ENCODE assay signal across 8 mouse cellular contexts in the genomic region with DNA sequence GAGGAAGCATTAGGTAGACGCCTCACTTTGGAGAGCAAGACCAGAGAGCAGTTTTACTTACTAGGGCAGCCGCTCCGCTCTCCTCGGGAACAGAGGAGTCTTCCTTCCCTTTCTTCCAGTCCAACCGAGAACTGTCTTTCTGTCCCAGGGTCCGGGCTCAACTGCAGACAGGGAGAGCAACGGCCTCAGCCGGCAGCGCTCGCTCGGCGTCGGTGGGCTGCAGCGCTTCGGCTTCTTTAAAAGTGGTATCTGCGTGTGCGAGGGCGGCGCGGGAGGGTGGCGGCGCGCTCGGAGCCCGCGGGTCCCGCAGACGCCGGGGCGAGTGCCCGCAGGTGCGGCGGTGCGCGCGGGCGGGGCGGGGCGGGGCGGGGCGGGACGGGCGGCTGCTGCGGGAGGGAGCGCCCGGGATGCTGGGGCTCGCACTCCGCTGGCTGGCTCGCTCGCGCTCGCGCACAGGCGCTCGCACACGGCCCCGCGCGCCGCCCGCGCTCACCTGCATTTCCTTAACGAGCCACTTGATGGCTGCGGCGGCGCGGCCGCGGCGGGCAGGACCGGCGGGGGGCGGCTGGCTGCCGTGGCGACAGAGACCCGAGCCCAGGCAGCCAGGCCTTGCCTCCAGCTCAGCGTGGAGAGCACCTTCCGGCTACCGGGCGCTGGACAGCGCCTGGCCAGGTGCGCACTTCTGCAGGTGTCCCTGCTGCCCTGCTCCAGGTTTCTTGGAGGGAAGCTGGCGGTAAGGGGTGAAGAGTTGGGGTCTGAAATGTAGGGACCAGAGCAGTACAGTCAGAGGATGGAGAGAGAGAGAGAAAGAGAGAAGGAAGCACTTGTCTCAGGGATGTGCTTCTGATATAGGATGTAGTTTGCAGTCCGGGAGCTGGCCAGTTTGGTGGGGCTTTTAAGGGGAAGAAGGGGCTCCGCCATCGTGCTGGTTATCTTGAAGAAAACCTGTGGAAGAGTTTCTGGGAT. TPM values are rescaled to one million over a fixed set of nuclear protein-coding genes. Genes with fewer than 3 reads are reported as not detected.
DNase-seq lines count a peak whose midpoint lies in the region; ATAC-seq and TF ChIP-seq lines count a peak whose summit lies in the region.

A gene (minus strand): TSS at position 433 of the 966 bp plus-strand sequence.

- no peak within 1 kb of the TSS for H3K27ac ChIP-seq in kidney, postnatal 0 days
- no peak within 1 kb of the TSS for H3K27ac ChIP-seq in liver, embryonic 11.5 days (ENCODE audit: low read depth, low read length)

- 2% methylated on average over 85 of the region's 86 CpGs for whole genome bisulfite sequencing in lung, adult 2 months
- 2% methylated on average over 67 of the region's 86 CpGs for WGBS in kidney, postnatal 0 days
- WGBS in liver, embryonic 11.5 days = 3% methylated on average over 63 of the region's 86 CpGs

- no peaks in the 10 kb centered on the region for H3K9me3 ChIP-seq in kidney, postnatal 0 days (replicated peaks; ENCODE audit: low read length)
- H3K9me3 ChIP-seq in liver, embryonic 11.5 days (ENCODE audit: control insufficient read depth, low read length) = no peaks in the 10 kb centered on the region

- H3K27me3 ChIP-seq in kidney, postnatal 0 days (ENCODE audit: insufficient read depth, low read length) = peaks cover 15% of the 10 kb centered on the region; the same call in 1 of the 2 replicates
- H3K27me3 ChIP-seq in liver, embryonic 11.5 days (replicated peaks; ENCODE audit: control insufficient read depth, insufficient read depth, low read length) = peaks cover 27% of the 10 kb centered on the region

- no peak for TF ChIP-seq CTCF in lung, adult 2 months (IDR thresholded peaks at IDR 0.05; ENCODE audit: insufficient read depth, low read length)
- TF ChIP-seq CTCF in kidney, postnatal 0 days (IDR thresholded peaks at IDR 0.05; ENCODE audit: low read depth) = peak; percentile 6; the same call in 1 of the 2 replicates

- H3K4me1 ChIP-seq in lung, adult 2 months (ENCODE audit: control insufficient read depth, insufficient read depth, low read length) = no peaks in the 10 kb centered on the region
- no peaks in the 10 kb centered on the region for H3K4me1 ChIP-seq in kidney, postnatal 0 days (replicated peaks; ENCODE audit: insufficient read depth, low read length)
- no peaks in the 10 kb centered on the region for H3K4me1 ChIP-seq in liver, embryonic 11.5 days (replicated peaks; ENCODE audit: control insufficient read depth, insufficient read depth, low read length)

- no peak for DNase-seq in lung, adult 2 months
- no peak for DNase-seq in lung, postnatal 10 days
- peak; percentile 13 for DNase-seq in cerebellum, adult 8-10 months
- DNase-seq in forelimb bud, embryonic 11.5 days (ENCODE audit: low read depth, low spot score) = peak; percentile 54
- DNase-seq in kidney, postnatal 0 days (ENCODE audit: low spot score) = peak; percentile 24
- DNase-seq in liver, embryonic 11.5 days (ENCODE audit: low spot score) = peak; percentile 35
- peak; percentile 81 to 82 for DNase-seq in right cerebral cortex, postnatal 10 days (ENCODE audit: low spot score in 2 of 2)
- no peak for DNase-seq in thymus, postnatal 14 days

- no peak for TF ChIP-seq POLR2A in lung, adult 2 months (IDR thresholded peaks at IDR 0.05; ENCODE audit: borderline replicate concordance, extremely low read depth, low read depth, low read length)

- H3K4me3 ChIP-seq in lung, adult 2 months (replicated peaks; ENCODE audit: extremely low read depth, low read depth, low read length) = no peak within 1 kb of the TSS
- H3K4me3 ChIP-seq in kidney, postnatal 0 days (replicated peaks; ENCODE audit: low read depth, low read length) = peak within 1 kb of the TSS; percentile 41
- peak within 1 kb of the TSS; percentile 52 for H3K4me3 ChIP-seq in liver, embryonic 11.5 days (ENCODE audit: low read depth, low read length)

- peak; percentile 88 for ATAC-seq in kidney, postnatal 0 days (replicated peaks; ENCODE audit: low FRiP score, low read depth)
- peak; percentile 39; the same call in 1 of the 2 replicates for ATAC-seq in liver, embryonic 11.5 days (replicated peaks; ENCODE audit: low FRiP score)

- peak within 1 kb of the TSS; percentile 78 for H3K4me2 ChIP-seq in kidney, postnatal 0 days (ENCODE audit: low read length)
- H3K4me2 ChIP-seq in liver, embryonic 11.5 days = peak within 1 kb of the TSS; percentile 68

- 0 out of 2 replicates have a peak within 1 kb of the TSS, but pooled peaks have one; percentile 8 for H3K9ac ChIP-seq in kidney, postnatal 0 days (ENCODE audit: low read depth, low read length)
- no peak within 1 kb of the TSS for H3K9ac ChIP-seq in liver, embryonic 11.5 days (ENCODE audit: low read depth, low read length)

- no peaks in the 10 kb centered on the region for H3K36me3 ChIP-seq in kidney, postnatal 0 days (ENCODE audit: insufficient read depth, low read length)
- H3K36me3 ChIP-seq in liver, embryonic 11.5 days (ENCODE audit: control insufficient read depth, insufficient read depth, low read length) = no peaks in the 10 kb centered on the region

RNA-seq across cellular contexts. Expression of the gene that starts here (rescaled TPM):
- 7.6 and 13.4 TPM in 2 replicates for polyA plus RNA-seq in lung, adult 2 months (2012; rRNA removed)
- 14.5 and 14.8 TPM in 2 replicates for polyA plus RNA-seq in kidney, postnatal 0 days (2015; fragmentation: Nextera tagmentation; extraction: Ambion mirVana)
- polyA plus RNA-seq in liver, embryonic 11.5 days (2014; fragmentation: Nextera tagmentation; extraction: Ambion mirVana) = 6.7 and 8.4 TPM in 2 replicates

Comparison
In these comparisons a context has a peak if more than half of its experiments do, and no peak if none do; other contexts are left out.
1. DNase-seq: peak in cerebellum, adult 8-10 months (single experiment), forelimb bud, embryonic 11.5 days (single experiment), kidney, postnatal 0 days (single experiment), liver, embryonic 11.5 days (single experiment) and right cerebral cortex, postnatal 10 days (2 of 2); none in lung, adult 2 months (single experiment), lung, postnatal 10 days (single experiment) and thymus, postnatal 14 days (single experiment).